ENCODE assay signal across 32 mouse cellular contexts in genomic region chr8:12662375-12663104, GRCm38 (mm10). TPM values are rescaled to one million over a fixed set of nuclear protein-coding genes. Genes with fewer than 3 reads are reported as not detected.
DNase-seq lines count a peak whose midpoint lies in the region; ATAC-seq lines count a peak whose summit lies in the region.
"Had no signal": no experiment of that assay in that cellular context is flagged by ENCODE, and none has a peak within 500 bp of the region (broad histone marks: within the 10 kb centered on the region; RNA-seq: fewer than 3 reads in every experiment).

No protein-coding gene starts in this region.

- H3K36me3 ChIP-seq in intestine, embryonic 15.5 days: peaks cover 12% of the 10 kb centered on the region; the same call in 1 of the 2 replicates
- peaks cover 62% of the 10 kb centered on the region for H3K36me3 ChIP-seq in forebrain, embryonic 10.5 days (replicated peaks)
- H3K36me3 ChIP-seq in forebrain, embryonic 12.5 days (replicated peaks): peaks cover 39% of the 10 kb centered on the region
- H3K36me3 ChIP-seq in embryonic facial prominence, embryonic 10.5 days (replicated peaks): peaks cover 59% of the 10 kb centered on the region

- no peaks in the 10 kb centered on the region for H3K9me3 ChIP-seq in intestine, embryonic 15.5 days
- no peaks in the 10 kb centered on the region for H3K9me3 ChIP-seq in forebrain, embryonic 10.5 days
- no peaks in the 10 kb centered on the region for H3K9me3 ChIP-seq in forebrain, embryonic 12.5 days
- H3K9me3 ChIP-seq in embryonic facial prominence, embryonic 10.5 days: no peaks in the 10 kb centered on the region
- H3K9me3 ChIP-seq: heart, embryonic 12.5 days; hindbrain, embryonic 13.5 days; midbrain, embryonic 12.5 days; neural tube, embryonic 12.5 days had no signal

- H3K27ac ChIP-seq in intestine, embryonic 15.5 days: no peak overlapping the region
- no peak overlapping the region for H3K27ac ChIP-seq in forebrain, embryonic 10.5 days
- no peak overlapping the region for H3K27ac ChIP-seq in forebrain, embryonic 12.5 days
- no peak overlapping the region for H3K27ac ChIP-seq in embryonic facial prominence, embryonic 10.5 days (replicated peaks)
- H3K27ac ChIP-seq: gastrocnemius, adult 2 months; hindbrain, embryonic 13.5 days; kidney, postnatal 0 days; liver, embryonic 14.5 days; midbrain, embryonic 12.5 days; neural tube, embryonic 12.5 days; stomach, postnatal 0 days had no signal

- no peaks in the 10 kb centered on the region for H3K27me3 ChIP-seq in intestine, embryonic 15.5 days (replicated peaks)
- no peaks in the 10 kb centered on the region for H3K27me3 ChIP-seq in forebrain, embryonic 10.5 days (ENCODE audit: poor library complexity, severe bottlenecking)
- no peaks in the 10 kb centered on the region for H3K27me3 ChIP-seq in forebrain, embryonic 12.5 days
- no peaks in the 10 kb centered on the region for H3K27me3 ChIP-seq in embryonic facial prominence, embryonic 10.5 days (replicated peaks; ENCODE audit: low read depth, poor library complexity, severe bottlenecking)
- H3K27me3 ChIP-seq: heart, embryonic 12.5 days; hindbrain, embryonic 13.5 days; midbrain, embryonic 12.5 days; neural tube, embryonic 12.5 days had no signal

- 90% methylated on average over 4 of the region's 4 CpGs for WGBS in intestine, embryonic 15.5 days
- 86% methylated on average over 4 of the region's 4 CpGs for WGBS in forebrain, embryonic 10.5 days
- WGBS in forebrain, embryonic 12.5 days: 88% methylated on average over 4 of the region's 4 CpGs
- 87% methylated on average over 4 of the region's 4 CpGs for WGBS in embryonic facial prominence, embryonic 10.5 days

- H3K4me1 ChIP-seq in intestine, embryonic 15.5 days (replicated peaks): peaks cover 4% of the 10 kb centered on the region; the same call in 1 of the 2 replicates
- H3K4me1 ChIP-seq in forebrain, embryonic 10.5 days: no peaks in the 10 kb centered on the region
- H3K4me1 ChIP-seq in forebrain, embryonic 12.5 days: no peaks in the 10 kb centered on the region
- H3K4me1 ChIP-seq in embryonic facial prominence, embryonic 10.5 days: peaks cover 3% of the 10 kb centered on the region; the same call in 1 of the 2 replicates
- H3K4me1 ChIP-seq: heart, embryonic 12.5 days; hindbrain, embryonic 13.5 days; midbrain, embryonic 12.5 days; neural tube, embryonic 12.5 days had no signal

- peak; percentile 48 to 69 for DNase-seq in adrenal gland, adult (ENCODE audit: inconsistent age in 2 of 2, low spot score in 1 of 2)
- DNase-seq in adrenal gland, postnatal 4 days (ENCODE audit: low spot score in 2 of 2): no peak
- DNase-seq in 3134 (ENCODE audit: extremely low read depth, insufficient read length, low spot score): peak; percentile 41
- DNase-seq in adrenal gland, adult 8-10 months: peak; percentile 12
- DNase-seq in forebrain, embryonic 10.5 days (ENCODE audit: extremely low spot score, low spot score): no peak
- no peak for DNase-seq in embryonic facial prominence, embryonic 10.5 days (ENCODE audit: low spot score)
- DNase-seq: cerebellum, adult 2 months; cerebellum, postnatal 25 days; gastrocnemius, adult 2 months; gastrocnemius, postnatal 36 days; heart, adult 18-20 months; heart, postnatal 4 days; kidney, adult 8-10 months; layer of hippocampus, adult 9-11 months; liver; right cerebral cortex, postnatal 4 days; thymus, adult 18-20 months; thymus, postnatal 25 days had no signal

- ATAC-seq in intestine, embryonic 15.5 days: peak; percentile 67; the same call in 1 of the 2 replicates
- no peak for ATAC-seq in forebrain, embryonic 12.5 days (ENCODE audit: low FRiP score)
- ATAC-seq: activated CD4-positive, CD25-positive, alpha-beta regulatory T cell, adult 4 months; CD4-positive, CD25-positive, alpha-beta regulatory T cell, adult 4 months; forebrain, embryonic 16.5 days; inflammation-experienced regulatory T-cells, adult 6 months had no signal

- H3K9ac ChIP-seq in intestine, embryonic 15.5 days: no peak overlapping the region
- H3K9ac ChIP-seq in forebrain, embryonic 12.5 days: no peak overlapping the region
- H3K9ac ChIP-seq: heart, embryonic 12.5 days; hindbrain, embryonic 13.5 days; liver, embryonic 14.5 days; midbrain, embryonic 12.5 days; neural tube, embryonic 12.5 days had no signal

- no peak overlapping the region for H3K4me2 ChIP-seq in intestine, embryonic 15.5 days (replicated peaks)
- H3K4me2 ChIP-seq in forebrain, embryonic 12.5 days: no peak overlapping the region
- H3K4me2 ChIP-seq: heart, embryonic 12.5 days; hindbrain, embryonic 13.5 days; midbrain, embryonic 12.5 days; neural tube, embryonic 12.5 days had no signal

- H3K4me3 ChIP-seq in intestine, embryonic 15.5 days (replicated peaks): no peak overlapping the region
- H3K4me3 ChIP-seq in forebrain, embryonic 10.5 days: no peak overlapping the region
- no peak overlapping the region for H3K4me3 ChIP-seq in forebrain, embryonic 12.5 days (replicated peaks)
- H3K4me3 ChIP-seq in embryonic facial prominence, embryonic 10.5 days: no peak overlapping the region
- H3K4me3 ChIP-seq: gastrocnemius, adult 2 months; heart, embryonic 12.5 days; hindbrain, embryonic 13.5 days; midbrain, embryonic 12.5 days; myocyte; neural tube, embryonic 12.5 days had no signal

RNA-seq across cellular contexts. Expression of gene Tubgcp3, which starts 9.5 kb away (rescaled TPM):
- 10 to 100 TPM; 47.5 to 48.7 TPM for total RNA-seq in adrenal gland, postnatal 4 days (2021)
- 10 to 100 TPM; 32.3 to 51.7 (median 38.7) TPM for total RNA-seq in adrenal gland, adult 8-10 months (2022)
- polyA plus RNA-seq in intestine, embryonic 15.5 days (2015; fragmentation: Nextera tagmentation; extraction: Ambion mirVana): 37.5 and 38.0 TPM in 2 replicates
- 60.1 and 62.2 TPM in 2 replicates for polyA plus RNA-seq in forebrain, embryonic 10.5 days (2016; fragmentation: Nextera tagmentation; extraction: Ambion mirVana)
- 59.0 and 62.2 TPM in 2 replicates for polyA plus RNA-seq in forebrain, embryonic 12.5 days (2016; fragmentation: Nextera tagmentation; extraction: Ambion mirVana)
- 52.7 and 56.3 TPM in 2 replicates for polyA plus RNA-seq in embryonic facial prominence, embryonic 10.5 days (2016; fragmentation: Nextera tagmentation; extraction: Ambion mirVana)

Comparison
In these comparisons a context has a peak if more than half of its experiments do, and no peak if none do; other contexts are left out.
1. DNase-seq: peak in adrenal gland, adult (2 of 2), 3134 (single experiment) and adrenal gland, adult 8-10 months (single experiment); none in adrenal gland, postnatal 4 days (0 of 2), forebrain, embryonic 10.5 days (single experiment) and embryonic facial prominence, embryonic 10.5 days (single experiment).